Mouse (Mus musculus): ENCODE data around the gene Gns.

- TF ChIP-seq GATA1 (IDR thresholded peaks at IDR 0.05; ENCODE audit: borderline replicate concordance, low read length) (no peak), FLI1 (IDR thresholded peaks at IDR 0.05; ENCODE audit: low read length) (no peak)
Measured at GRCm38 (mm10) chr10:121403946-121404345, 39.1 kb downstream of the Gns start.

All from megakaryocyte, embryonic 14.5 days (primary cell).